Mouse (Mus musculus): Measurements from ENCODE around the gene Cdh26.

The Cdh26 gene

GRCm38 (mm10) chr2:178449386-178449785 is 19.1 kb downstream of the Cdh26 start:
- no peak for DNase-seq (ENCODE audit: low read depth)

- no peak for DNase-seq (ENCODE audit: low read depth)
Measured at GRCm38 (mm10) chr2:178450236-178450635, 19.9 kb downstream of the Cdh26 start.

- DNase-seq (ENCODE audit: low read depth), result no peak
Measured at GRCm38 (mm10) chr2:178450961-178451360, 20.6 kb downstream of the Cdh26 start.

GRCm38 (mm10) chr2:178454664-178455516 is 24.6 kb downstream of the Cdh26 start:
- DNase-seq (ENCODE audit: low read depth), result no peak

- no peak for DNase-seq (ENCODE audit: low read depth)
Measured at GRCm38 (mm10) chr2:178457414-178457813, 27.1 kb downstream of the Cdh26 start.

- no peak for DNase-seq (ENCODE audit: low read depth)
Measured at GRCm38 (mm10) chr2:178460353-178460752, 30.0 kb downstream of the Cdh26 start.

GRCm38 (mm10) chr2:178471546-178472480 is 41.5 kb downstream of the Cdh26 start:
- DNase-seq (ENCODE audit: low read depth), result no peak

- DNase-seq (ENCODE audit: low read depth), result no peak
Measured at GRCm38 (mm10) chr2:178473916-178474315, 43.6 kb downstream of the Cdh26 start.

GRCm38 (mm10) chr2:178477228-178477627 is 46.9 kb downstream of the Cdh26 start:
- no peak for DNase-seq (ENCODE audit: low read depth)

GRCm38 (mm10) chr2:178479011-178479410 is 48.7 kb downstream of the Cdh26 start:
- DNase-seq (ENCODE audit: low read depth), result no peak

GRCm38 (mm10) chr2:178480932-178481331 is 50.6 kb downstream of the Cdh26 start:
- no peak for DNase-seq (ENCODE audit: low read depth)

- no peak for DNase-seq (ENCODE audit: low read depth)
Measured at GRCm38 (mm10) chr2:178483462-178483861, 53.1 kb downstream of the Cdh26 start.

GRCm38 (mm10) chr2:178488276-178488675 is 57.9 kb downstream of the Cdh26 start:
- DNase-seq (ENCODE audit: low read depth), result no peak

- no peak for DNase-seq (ENCODE audit: low read depth)
Measured at GRCm38 (mm10) chr2:178490245-178490920, 60.1 kb downstream of the Cdh26 start.

GRCm38 (mm10) chr2:178494066-178494465 is 63.7 kb downstream of the Cdh26 start:
- no peak for DNase-seq (ENCODE audit: low read depth)

- no peak for DNase-seq (ENCODE audit: low read depth)
Measured at GRCm38 (mm10) chr2:178495816-178496215, 65.5 kb downstream of the Cdh26 start.

- no peak for DNase-seq (ENCODE audit: low read depth)
Measured at GRCm38 (mm10) chr2:178497900-178498299, 67.6 kb downstream of the Cdh26 start.

GRCm38 (mm10) chr2:178498409-178498808 is 68.1 kb downstream of the Cdh26 start:
- DNase-seq (ENCODE audit: low read depth), result no peak

- DNase-seq (ENCODE audit: low read depth), result no peak
Measured at GRCm38 (mm10) chr2:178502469-178502868, 72.1 kb downstream of the Cdh26 start.

GRCm38 (mm10) chr2:178506056-178506455 is 75.7 kb downstream of the Cdh26 start:
- no peak for DNase-seq (ENCODE audit: low read depth)

- peak; percentile 15 for DNase-seq (ENCODE audit: low read depth)
Measured at GRCm38 (mm10) chr2:178507379-178508014, 77.2 kb downstream of the Cdh26 start.

GRCm38 (mm10) chr2:178508279-178508678 is 77.9 kb downstream of the Cdh26 start:
- no peak for DNase-seq (ENCODE audit: low read depth)

All from c-Kit-positive CD71-positive TER-119-negative erythroid progenitor cells, embryonic 14.5 days (primary cell).